Mouse (Mus musculus) cortical plate, adult 2 months (tissue): Measurements from ENCODE around the gene Gm20671.

Experiments used
- CTCF ChIP-seq: fragments of 200-500 bp; IDR thresholded peaks from 2 replicates; pipeline ENCODE4 v1.5.1; 2011; ENCODE audit warnings: mild to moderate bottlenecking, control low read depth, low read length; ENCODE audit not compliant: insufficient read depth; ENCODE audit errors: extremely low read depth
- POLR2A ChIP-seq: fragments of 200-500 bp; IDR thresholded peaks from 2 replicates; pipeline ENCODE4 v1.6.1; 2011; ENCODE audit warnings: mild to moderate bottlenecking, low read length, control low read depth; ENCODE audit not compliant: insufficient read depth; ENCODE audit errors: extremely low read depth

GRCm38 (mm10) chr5:32852026-32852425, 25.1 kb upstream of the Gm20671 start:
- TF ChIP-seq CTCF (no peak), POLR2A (no peak)
